Mouse (Mus musculus) WW6 (cell line): ENCODE results near the gene Sh2d2a.
"Not testable (repeated sequence)": the region's sequence is repeated elsewhere in the genome, so short reads cannot be mapped to it uniquely, and the experiment has no call there.

Experiments
- DNase-seq: peaks from one replicate; pipeline ENCODE4 v3.0.0-alpha.2; 2013; ENCODE audit warnings: low read depth, low spot score

Sh2d2a gene

DNA sequence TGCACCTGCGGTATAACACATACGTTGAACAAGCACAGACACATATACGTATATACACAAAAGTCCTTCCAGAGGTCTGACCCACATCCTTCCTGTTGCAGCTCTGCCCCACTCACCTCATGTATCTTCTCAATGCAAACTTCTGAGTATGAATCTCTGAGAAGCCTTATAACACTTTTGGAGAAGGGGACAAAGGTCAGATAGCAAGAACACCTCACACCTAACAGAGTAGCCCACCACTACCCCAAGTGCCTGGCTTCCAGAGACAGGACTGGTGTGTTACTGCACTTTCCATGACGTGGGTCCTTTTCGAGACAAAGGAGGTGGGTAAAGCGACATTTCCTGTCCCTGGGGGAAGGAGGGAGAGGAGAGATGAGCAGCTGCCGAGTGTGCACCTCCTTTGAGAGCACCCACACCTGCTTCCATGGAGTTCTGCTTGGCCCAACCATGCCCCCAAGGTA, at the start of gene Sh2d2a:
Gene Sh2d2a (plus strand): TSS at position 106 of the 461 bp plus-strand sequence.
- DNase-seq = no peak

DNA sequence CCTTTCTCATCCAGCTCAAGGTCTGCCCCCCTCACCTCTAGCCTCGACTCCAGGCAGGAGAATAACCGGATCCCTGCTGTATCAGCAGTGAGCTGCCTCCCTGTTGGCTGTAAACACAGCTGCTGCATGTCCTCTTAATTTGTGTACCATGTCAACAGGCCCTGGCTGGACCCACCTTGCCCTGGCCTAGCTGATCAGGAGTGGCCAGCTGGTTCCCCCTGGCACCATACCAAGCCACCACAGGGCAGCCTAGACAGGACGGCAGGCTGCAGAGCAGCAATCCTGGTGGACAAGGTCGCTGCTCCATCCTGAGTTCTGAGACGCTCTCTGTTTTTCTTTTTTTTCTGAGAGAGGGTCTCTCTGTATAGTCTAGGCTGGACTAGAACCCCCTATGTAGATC, 44.9 kb upstream of the Sh2d2a start:
- no peak for DNase-seq

DNA sequence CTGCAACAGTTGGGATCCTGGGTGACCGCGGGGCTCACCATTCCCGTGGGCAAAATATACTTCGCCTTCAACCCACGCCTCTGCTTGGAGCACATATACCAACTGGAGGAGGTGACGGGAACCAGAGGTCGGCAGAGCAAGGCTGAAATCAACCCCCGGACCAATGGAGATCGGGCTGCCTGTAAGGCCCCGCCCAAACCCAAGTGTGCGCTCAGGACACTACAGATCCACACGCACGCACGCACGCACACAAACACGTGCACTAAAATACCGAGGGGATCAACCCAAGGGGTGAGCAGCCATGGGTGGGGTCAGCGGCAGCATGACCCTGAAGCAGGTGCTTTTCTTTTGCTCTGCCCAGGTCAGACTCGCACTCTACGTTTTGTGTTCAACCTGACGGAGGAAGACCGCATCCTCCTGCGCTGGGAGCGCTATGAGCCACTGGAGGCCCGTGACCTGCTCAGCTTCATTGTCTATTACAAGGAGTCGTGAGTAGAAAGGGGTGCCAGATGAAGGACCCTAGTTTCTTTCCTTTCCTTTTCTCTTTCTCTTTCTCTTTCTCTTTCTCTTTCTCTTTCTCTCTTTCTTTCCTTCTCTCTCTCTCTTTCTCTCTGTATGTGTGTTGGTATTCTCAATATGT, 42.4 kb upstream of the Sh2d2a start:
- DNase-seq = no peak

DNA sequence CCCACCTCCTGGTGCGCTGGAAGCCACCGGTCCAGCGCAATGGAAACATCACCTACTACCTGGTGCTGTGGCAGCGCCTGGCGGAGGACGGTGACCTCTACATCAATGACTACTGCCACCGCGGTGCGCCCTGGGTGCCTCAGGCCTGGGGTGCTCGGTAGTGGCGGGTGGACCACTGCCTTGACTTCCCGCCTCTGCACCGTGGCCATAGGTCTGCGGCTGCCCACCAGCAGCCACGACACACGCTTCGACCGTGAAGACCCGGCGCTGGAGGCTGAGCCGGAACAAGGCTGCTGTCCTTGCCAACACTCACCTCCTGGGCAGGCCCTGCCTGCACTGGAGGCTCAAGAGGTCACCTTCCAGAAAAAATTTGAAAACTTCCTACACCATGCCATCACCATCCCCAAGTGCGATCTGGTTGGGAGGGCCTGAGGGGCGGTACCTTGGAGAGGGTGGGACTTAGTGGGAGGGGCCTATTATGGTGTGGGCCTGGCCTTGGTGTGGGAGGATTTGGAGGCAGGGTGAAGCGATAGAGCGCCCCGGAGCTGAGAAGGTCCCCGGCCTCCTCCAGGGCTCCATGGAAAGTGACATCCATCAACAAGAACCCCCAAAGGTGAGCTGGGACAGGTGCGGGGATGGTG, 37.1 kb upstream of the Sh2d2a start:
- DNase-seq = no peak

DNA sequence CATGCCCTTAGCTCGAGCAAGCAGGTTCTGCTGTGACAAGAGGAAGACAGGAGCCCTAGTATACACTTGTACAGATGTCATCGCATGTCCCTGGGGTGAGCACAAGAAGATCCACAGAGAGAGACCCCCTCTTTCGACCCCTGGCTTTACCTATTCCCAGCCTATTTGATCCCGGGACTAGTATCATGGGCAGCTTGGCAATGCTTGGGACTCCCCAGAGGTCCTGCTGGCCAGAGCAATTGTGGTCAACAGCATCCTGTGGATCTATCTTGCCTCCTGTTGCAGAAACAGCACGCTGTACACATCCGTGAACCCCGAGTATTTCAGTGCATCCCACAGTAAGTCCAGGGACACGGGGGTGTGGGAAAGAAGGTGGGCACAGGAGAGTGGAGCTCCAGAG, 35.3 kb upstream of the Sh2d2a start:
- DNase-seq = no peak

DNA sequence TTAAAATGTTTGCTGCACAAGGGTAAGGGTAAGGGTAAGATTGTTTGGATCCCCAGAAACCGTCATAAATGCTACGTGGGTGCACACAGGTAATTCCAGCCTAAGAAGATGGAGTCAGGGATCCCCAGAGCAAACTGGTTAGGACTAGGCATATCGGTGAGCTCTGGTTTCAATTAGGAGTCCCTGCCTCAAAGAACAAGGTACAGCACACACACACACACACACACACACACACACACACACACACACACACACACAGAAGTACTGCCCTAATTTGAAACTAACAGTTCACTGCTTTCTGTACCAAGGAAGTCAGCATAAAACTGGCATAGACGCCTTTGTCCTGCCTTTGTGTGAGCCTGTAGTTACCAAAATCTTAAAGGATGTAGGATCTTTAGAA, 34.1 kb upstream of the Sh2d2a start:
- no peak for DNase-seq

DNA sequence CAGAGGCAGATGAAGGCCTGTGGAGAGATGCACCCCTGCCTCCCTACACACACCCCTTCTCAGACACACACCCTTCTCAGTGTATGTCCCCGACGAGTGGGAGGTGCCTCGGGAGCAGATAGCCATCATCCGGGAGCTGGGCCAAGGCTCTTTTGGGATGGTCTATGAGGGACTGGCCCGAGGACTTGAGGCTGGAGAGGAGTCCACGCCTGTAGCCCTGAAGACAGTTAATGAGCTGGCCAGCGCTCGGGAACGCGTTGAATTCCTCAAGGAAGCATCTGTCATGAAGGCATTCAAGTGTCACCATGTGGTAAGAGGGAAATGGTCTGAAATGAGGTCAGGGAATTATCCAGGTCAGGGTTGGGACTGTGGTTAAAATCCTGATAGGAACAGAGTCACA, 33.7 kb upstream of the Sh2d2a start:
- DNase-seq = no peak

DNA sequence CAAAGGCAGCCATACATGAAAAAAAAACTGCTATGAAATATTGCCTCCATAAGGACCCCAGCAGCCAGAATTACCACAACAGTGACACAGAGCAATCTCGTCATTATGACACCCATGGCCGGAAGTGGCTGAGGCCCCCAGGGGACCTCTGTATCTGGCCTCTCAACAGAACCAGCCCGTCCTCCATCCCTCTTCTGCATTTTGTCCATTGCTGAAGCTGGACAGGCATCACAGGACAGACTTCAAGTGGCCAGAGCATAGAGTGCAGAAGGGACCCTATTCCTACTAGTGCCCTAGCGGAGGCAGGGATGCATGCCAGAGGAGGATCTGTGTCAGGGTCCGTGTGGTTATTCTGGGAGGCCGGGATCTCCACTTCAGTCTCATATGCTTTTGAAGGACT, 30.4 kb upstream of the Sh2d2a start:
- DNase-seq = no peak

DNA sequence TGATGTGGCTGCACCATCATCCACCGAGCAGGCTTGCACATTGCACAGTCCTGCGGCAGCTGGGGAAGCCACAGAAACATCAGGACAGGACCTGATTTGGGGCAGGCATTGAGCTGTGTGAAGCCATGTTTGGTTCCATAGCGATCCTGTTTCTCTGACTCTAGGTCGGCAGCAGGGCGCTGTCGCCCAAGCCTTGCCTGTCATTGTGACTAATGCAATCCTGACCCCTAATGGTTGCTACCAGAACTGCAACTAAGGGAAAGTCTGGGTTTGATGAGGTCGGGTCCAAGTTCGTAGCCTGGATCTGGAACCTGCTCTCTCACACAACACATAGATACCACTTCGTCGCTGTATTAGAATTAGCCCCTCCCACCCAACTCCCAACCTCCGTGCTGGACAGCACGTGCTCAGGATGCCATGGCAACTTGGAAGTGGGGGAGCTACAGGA, 29.9 kb upstream of the Sh2d2a start:
- peak; percentile 75 for DNase-seq

DNA sequence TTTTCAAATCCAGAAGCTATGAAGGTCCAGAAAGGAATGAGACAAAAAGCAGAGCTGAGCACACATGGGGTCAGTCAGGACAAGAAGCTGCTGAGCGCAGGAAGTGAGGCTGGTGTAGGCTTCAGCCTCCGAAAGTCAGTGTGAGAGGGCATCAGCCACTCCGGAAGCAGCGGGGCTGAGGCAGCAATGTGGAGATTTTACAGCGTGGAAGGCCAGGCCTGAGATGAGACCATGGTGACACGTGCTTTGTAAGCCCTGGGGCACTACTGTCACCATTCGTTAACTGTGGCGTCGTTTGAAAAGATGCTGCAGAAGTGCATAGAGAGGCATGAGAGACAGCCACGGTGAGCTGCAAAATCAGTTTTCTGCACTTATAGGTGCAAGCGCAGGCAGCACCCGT, 28.3 kb upstream of the Sh2d2a start:
- DNase-seq = no peak

DNA sequence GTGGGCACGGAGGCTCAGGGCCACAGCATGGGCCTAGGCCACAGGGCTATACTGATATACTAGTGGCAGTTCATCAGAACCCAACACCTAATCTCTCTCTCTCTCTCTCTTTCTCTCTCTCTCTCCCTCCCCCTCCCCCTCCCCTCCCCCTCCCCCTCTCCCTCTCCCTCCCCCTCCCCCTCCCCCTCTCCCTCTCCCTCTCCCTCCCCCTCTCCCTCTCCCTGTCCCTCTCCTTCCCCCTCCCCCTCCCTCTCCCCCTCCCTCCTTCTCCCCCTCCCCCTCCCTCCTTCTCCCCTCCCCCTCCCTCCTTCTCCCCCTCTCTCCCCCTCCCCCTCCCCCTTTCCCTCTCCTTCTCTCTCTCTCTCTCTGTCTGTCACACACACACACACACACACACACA, 22.3 kb upstream of the Sh2d2a start, which contains the start of gene Pear1:
Gene Pear1 (minus strand): TSS at position 101 of the 400 bp plus-strand sequence.
- DNase-seq = not testable (repeated sequence)

DNA sequence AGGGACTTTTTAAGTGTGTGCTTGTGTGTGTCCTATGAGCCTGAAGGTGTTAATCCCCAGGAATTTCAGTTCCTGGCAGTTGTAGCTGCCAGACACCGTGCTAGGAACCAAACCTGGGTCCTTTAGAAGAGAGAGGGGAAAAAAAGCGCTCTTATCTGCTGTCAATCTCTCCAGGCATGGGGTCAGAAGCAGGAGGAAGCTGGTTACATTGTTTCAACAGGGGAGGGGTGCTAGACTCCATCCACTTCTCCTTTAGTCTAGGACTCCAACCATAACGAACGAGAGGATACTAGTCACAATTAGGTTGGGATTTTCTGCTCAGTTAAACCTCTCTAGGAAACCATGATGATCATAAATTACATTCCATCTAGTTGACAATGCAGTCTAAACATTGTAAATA, 18.1 kb upstream of the Sh2d2a start:
- DNase-seq = no peak

DNA sequence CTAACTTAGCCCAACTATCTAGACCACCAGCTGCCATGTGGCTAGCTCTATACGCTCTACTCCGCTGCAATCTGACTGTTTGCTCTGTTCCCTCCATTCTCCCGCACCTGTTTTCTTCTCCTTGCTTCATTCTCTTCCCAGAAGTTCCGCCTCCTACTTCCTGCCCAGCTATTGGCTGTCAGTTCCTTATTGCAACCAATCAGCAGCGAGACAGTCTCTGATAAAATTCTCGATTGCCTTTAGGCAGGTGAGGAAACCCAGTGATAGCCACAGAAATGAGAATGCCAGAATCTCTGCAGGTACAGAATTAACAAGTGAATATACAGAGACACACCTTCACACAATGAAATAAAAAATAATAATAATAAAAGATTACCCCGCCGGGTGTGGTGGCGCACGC, 17.5 kb upstream of the Sh2d2a start:
- no peak for DNase-seq

DNA sequence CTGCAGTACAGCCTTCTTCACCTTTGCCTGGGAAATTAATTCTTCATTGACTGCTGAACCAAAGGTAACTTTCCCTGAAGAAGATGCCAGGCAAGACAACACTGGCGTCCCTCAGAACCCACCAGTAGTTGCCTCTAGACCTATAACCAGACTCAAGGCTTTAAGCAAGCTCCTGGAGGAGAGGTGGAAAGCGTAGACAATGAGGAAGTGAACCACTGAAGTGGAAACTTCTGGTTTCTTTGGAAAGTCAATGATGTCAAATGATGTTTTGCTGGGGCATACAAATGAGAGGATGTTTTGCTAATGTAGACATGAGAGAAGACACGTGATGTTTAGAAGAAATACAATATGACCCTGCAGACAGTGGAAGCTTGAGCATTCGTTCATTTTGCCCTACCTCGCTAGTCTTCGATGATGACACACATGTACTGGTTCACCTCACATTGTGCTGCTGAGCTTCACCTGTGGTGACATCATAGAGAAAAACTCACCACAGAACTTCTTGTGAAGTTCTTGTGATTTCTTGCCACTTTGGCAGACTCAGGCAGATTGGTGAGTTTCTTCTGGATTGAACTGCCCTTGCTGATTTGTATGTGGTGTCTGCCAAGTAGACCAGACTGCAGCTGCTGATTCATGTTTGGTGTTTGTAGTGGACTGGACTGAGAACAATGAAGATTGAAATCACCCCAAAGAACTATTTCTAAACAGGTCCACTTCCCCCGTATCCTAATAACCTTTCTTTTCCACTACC, 14.3 kb upstream of the Sh2d2a start:
- DNase-seq = no peak

DNA sequence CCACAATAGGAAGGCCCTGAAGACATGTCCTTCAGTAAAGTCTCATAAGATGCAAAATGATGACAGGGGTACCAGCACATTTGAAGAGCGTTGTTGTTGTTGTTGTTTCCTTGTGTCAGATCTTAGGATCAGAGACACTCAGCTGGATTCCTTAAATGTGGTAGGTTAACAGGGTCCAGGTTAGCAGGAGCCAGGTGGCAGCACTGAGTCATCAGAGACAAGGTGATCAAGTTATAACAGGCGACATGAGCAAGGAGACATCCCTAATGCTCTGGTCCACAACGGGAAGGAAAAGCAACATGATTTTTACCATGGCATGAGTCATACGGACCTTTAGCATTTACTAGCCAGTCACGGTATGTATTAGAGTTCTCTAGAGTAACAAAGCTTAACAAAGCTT, 13.1 kb upstream of the Sh2d2a start:
- DNase-seq = no peak

DNA sequence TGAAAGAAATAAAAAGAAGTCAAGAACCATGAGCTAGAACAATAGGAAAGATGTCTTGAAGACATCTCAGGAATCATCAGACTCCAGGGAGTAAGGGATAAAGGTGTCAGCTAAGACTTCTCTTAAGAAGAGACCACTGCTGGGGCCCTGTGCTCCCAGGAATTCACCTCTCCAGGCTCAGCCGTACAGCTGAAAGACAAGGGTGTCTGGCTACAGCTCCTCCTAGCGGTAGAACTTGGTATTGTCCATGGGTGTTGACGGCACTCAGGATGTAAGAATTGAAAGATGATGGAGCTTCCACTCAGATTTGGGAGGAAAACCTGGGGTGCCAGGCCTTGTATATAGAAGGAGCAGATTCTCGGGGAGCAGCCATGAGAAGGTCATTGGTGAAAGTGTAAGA, 7.9 kb upstream of the Sh2d2a start:
- peak; percentile 59 for DNase-seq

DNA sequence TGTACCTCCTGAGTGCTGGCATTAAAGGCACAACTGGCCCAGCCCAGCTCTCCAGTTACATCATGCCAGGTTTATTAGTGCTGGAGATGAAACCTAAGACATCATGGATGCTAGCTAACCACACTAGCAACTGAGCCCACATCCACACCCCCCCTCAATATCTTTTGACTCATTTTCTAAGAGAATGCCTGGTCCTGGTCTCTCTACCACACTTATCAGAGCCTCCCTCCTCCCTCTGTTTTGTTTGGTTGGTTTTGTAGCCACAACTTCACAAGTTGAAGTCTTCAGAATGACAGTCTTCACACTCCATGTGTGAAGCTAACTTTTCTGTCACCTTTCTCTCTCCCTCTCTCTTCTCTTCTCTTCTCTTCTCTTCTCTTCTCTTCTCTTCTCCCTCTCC, 5.7 kb upstream of the Sh2d2a start:
- no peak for DNase-seq

DNA sequence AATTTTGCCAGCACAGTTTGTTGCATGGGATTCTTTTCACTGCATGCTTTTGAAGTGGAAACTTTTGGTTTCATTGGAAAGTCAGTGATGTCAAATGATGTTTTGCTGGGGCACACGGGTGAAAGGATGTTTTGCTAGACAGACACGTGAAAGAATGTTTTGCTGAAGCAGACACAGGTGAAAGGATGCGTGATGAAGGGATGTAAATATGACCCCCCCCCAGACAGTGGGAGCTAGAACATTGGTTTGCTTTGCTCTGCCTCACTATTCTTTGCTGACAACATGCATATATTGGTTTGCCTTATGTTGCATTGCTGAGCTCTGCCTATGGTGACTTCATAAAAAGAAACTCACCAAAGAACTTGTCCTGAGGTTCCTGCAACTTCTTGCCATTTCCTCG, 1.6 kb upstream of the Sh2d2a start:
- no peak for DNase-seq

DNA sequence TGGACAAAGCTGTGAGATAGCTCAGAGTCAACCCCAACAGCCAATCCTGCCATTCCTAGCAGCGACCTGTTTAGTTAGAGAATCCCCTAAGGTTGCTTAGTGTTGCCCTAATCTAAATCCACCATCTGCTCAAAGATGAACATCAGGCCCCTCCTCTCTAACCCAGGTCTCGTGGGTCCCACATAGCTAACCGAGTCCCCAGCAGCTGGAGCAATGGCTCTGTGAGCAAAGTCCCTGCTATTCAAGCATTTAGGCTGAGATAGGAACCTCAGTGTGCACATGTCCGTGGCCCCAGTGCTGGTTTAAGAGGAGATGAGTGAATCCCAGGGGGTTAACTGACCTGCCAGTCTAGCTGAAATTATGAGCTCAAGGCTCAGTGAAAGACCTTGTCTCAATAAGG, 369 bp upstream of the Sh2d2a start:
- no peak for DNase-seq

DNA sequence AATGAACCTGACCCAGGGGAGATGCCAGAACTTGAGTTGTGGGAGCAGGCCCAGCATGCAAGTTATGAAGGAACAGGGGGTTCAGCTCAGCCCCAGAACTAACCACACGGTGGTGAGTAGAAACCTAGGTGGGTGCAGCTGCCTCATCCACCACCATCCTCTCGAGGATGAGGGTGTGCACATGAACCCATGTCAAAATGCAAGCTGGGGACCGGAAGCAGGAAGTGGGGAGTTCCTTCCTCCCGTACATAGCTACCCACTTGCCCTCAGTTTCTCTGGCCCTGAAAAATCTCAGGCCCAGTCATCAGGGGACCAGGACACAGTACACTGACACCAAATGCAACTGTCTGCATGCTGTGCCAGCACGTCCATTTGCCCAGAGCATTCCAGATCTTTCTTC, 1.1 kb downstream of the Sh2d2a start:
- no peak for DNase-seq

DNA sequence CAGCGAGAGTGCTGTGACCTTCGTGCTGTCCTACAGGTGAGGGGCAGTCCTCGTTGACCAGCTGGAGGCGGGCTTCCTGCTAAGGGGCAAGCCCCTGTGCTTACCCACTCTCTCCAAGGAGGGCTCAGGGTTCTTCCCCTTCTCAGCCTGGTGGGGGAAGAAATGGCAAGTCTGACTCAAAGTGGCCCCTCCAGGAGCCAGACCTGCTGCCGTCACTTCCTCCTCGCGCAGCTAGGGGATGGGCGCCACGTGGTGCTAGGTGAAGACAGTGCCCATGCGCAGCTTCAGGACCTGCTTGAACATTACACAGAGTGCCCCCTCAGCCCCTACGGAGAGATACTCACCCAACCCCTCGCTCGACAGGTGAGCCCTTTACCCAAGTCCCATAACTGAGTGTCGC, 2.6 kb downstream of the Sh2d2a start:
- DNase-seq = no peak

DNA sequence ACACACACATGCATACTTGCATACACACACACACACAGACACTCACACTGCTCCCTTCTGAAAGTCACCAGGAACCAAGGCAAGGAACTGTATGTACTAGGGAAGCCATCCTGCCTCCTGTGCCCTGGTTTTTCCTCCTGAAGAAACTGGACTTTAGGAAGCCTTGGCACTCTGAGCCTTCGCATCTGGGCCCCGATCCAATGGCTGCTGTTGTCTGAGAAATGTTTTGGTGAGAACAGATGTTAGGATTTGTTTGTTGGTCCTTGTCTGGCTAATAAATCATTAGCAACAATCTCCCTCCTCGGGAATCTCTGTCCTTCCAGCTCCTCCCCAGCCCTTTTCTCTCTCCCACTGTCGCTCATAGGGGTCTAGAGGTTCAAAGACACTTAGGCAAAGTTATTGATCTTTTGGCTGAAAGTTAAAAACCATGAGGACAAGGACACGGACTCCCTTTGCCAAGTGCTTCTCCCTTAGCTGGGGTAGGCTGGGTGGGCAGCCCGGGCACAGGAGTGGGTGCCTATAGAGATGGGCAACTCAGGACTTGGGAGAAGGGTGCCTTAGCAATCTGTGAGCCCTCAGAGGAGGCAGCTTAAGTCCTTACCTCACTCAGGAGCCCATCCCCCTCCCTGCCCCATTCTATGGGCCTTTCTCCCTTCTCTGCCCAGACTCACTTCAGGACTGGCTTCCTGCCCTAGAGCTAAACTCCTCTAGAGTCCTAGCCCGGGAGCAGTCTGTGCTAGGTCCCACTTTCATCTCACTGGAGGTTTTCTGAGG, 8.4 kb downstream of the Sh2d2a start:
- DNase-seq = no peak
